Mouse (Mus musculus) CH12F3 (cell line): Measurements from ENCODE around the gene Krt39.

Experiments used
- in situ Hi-C: fragments of 300-500 bp; cut with MboI; formaldehyde crosslinking; loops from 2 replicates; pipeline ENCODE4 v1.14.3; 2020; ENCODE audit warnings: low sequenced_read_pairs

Gene Krt39

GRCm38 (mm10) chr11:99472405-99472804 is 48.7 kb downstream of the Krt39 start:
- in situ Hi-C loops, result no loop called here

- in situ Hi-C loops, result no loop called here
These were observed 49.2 kb downstream of the Krt39 start for GRCm38 (mm10) chr11:99471946-99472345.

- in situ Hi-C loops, result loop anchor here (10.0 kb wide), 1 partner anchor 826 kb away; no protein-coding TSS in a partner anchor
These were observed 51.9 kb downstream of the Krt39 start for GRCm38 (mm10) chr11:99469228-99469627.

GRCm38 (mm10) chr11:99468566-99468965 is 52.6 kb downstream of the Krt39 start:
- in situ Hi-C loops, result loop anchor here (10.0 kb wide), 1 partner anchor 826 kb away; no protein-coding TSS in a partner anchor

DNA sequence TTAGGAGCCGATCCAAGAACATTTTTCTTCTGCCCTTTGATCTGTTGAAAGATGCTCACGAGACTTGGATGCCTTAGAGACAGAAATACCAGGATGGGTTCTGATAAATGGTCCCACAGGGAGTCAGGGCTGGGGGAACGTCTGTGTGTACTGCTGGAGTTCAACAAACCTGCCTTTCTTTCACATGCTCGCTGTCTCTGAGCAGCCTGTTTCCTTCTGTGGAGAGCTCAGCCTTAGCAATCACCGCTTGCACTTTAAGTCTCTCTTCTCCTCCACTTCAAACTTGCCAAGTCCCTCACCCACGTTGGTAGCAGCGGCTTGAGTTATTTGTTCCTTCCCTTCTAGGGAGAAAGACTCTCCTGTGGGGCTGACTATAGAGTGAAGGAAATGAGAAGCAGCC is 54.8 kb downstream of the Krt39 start:
- in situ Hi-C loops, result loop anchor here (10.0 kb wide), 1 partner anchor 828 kb away; no protein-coding TSS in a partner anchor

DNA sequence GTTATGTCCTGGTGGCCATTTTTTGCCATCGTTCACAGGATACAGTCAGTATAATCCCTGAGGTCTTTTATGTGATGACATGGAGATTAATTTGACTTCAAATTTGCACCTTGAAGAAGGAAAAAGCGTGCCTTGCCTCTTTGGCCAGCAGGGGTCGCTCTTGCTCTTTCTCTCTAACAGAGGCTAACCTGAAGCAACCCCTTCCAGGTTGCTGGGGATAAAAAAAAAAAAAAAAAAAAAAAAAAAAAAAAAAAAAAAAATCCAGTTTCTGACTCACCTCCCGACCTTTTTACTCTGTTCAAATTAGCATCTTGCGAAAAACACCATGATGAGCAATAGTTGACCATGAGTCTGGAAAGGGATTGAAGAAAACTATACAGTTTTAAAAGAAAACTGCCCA is 56.3 kb downstream of the Krt39 start:
- in situ Hi-C loops, result loop anchor here (10.0 kb wide), 1 partner anchor 830 kb away; no protein-coding TSS in a partner anchor
